Mouse (Mus musculus): ENCODE results near the gene Hba-x. TPM values are rescaled to one million over a fixed set of nuclear protein-coding genes. Genes with fewer than 3 reads are reported as not detected.

Gene Hba-x
- polyA plus RNA-seq, 1 experiment from 2014 or later: 319 TPM

DNA sequence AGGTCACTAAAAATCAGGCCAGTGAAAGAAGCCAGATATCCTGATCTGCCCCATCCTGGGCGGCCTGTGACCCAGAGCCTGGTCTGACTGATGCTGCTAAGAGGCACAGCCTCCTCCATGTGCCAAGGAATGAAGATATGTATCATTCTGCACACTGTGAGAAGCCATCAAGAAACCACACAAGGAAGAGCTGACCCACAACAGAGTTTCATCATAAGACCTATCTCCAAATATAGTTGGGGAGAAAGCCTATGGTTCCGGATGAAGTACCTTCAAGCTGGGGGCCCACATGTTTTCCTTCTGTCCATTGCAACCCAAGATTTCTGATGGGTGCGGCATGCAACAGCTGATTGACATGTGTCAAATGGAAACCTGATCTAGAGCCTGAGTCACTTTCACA lies 39.8 kb downstream of the Hba-x start:
- Histone ChIP-seq H3K9me3 (no peaks in the 10 kb centered on the region), H3K36me3 (no peaks in the 10 kb centered on the region), H3K27ac (replicated peaks) (no peak overlapping the region), H3K27me3 (no peaks in the 10 kb centered on the region), H3K4me2 (no peak overlapping the region), H3K9ac (no peak overlapping the region), H3K4me1 (replicated peaks) (no peaks in the 10 kb centered on the region), H3K4me3 (no peak overlapping the region)
- 89% methylated on average over 3 of the region's 3 CpGs for WGBS
- no peak for ATAC-seq (ENCODE audit: low read depth)

- no peak overlapping the region for H3K4me3 ChIP-seq
- WGBS: 73% methylated on average over 11 of the region's 11 CpGs
- no peaks in the 10 kb centered on the region for H3K9me3 ChIP-seq
- ATAC-seq (ENCODE audit: low read depth): no peak
- H3K36me3 ChIP-seq: no peaks in the 10 kb centered on the region
- no peaks in the 10 kb centered on the region for H3K27me3 ChIP-seq
- H3K9ac ChIP-seq: no peak overlapping the region
- no peak overlapping the region for H3K27ac ChIP-seq (replicated peaks)
- peaks cover 3% of the 10 kb centered on the region for H3K4me1 ChIP-seq (replicated peaks)
- H3K4me2 ChIP-seq: no peak overlapping the region
These were observed 44.5 kb downstream of the Hba-x start for GRCm38 (mm10) chr11:32320507-32321195.

DNA sequence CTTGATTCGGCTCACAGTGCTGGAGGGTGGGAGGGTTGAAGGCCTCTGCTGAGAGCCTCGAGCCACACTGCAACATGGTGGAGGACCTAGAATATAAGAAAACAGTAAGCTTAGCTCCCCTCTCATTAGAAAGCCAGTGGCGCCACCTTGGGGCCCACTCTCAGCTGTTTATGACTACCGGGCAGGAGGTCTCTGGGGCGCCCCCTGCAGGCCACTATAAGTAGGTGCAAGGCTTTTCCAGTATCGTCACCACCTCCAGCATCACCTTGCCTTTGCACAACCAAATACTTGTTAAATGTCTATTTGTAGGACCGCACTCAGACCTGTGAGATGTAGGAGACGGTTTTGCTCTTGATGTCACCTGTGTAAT lies 45.0 kb downstream of the Hba-x start:
- ATAC-seq (ENCODE audit: low read depth): no peak

GRCm38 (mm10) chr11:32324609-32325008 lies 48.4 kb downstream of the Hba-x start:
- Histone ChIP-seq H3K4me1 (replicated peaks) (peaks cover 3% of the 10 kb centered on the region), H3K27ac (replicated peaks) (no peak overlapping the region), H3K4me3 (no peak overlapping the region), H3K36me3 (no peaks in the 10 kb centered on the region), H3K9ac (no peak overlapping the region), H3K9me3 (no peaks in the 10 kb centered on the region), H3K4me2 (peak overlapping the region; percentile 37), H3K27me3 (no peaks in the 10 kb centered on the region)
- 8% methylated on average over 15 of the region's 15 CpGs for WGBS
- ATAC-seq (ENCODE audit: low read depth): peak; percentile 90

More for the DNA sequence above, 45.0 kb downstream of the Hba-x start:
- H3K36me3 ChIP-seq: no peaks in the 10 kb centered on the region
- no peak overlapping the region for H3K9ac ChIP-seq
- no peaks in the 10 kb centered on the region for H3K27me3 ChIP-seq
- WGBS: 43% methylated on average over 8 of the region's 8 CpGs
- no peak overlapping the region for H3K4me2 ChIP-seq
- H3K4me3 ChIP-seq: no peak overlapping the region
- H3K27ac ChIP-seq (replicated peaks): no peak overlapping the region
- H3K9me3 ChIP-seq: no peaks in the 10 kb centered on the region
- peaks cover 3% of the 10 kb centered on the region for H3K4me1 ChIP-seq (replicated peaks)

Other genes starting within 250 kb of the Hba-x start
- not detected in 2 replicates for gene Il9r, start 76.1 kb upstream of the Hba-x start, polyA plus RNA-seq (2015; fragmentation: Nextera tagmentation; extraction: Ambion mirVana)
- gene Snrnp25, start 71.0 kb upstream of the Hba-x start, polyA plus RNA-seq (2015; fragmentation: Nextera tagmentation; extraction: Ambion mirVana): 45.7 and 46.8 TPM in 2 replicates
- gene Rhbdf1, start 54.1 kb upstream of the Hba-x start, polyA plus RNA-seq (2015; fragmentation: Nextera tagmentation; extraction: Ambion mirVana): 28.9 and 30.4 TPM in 2 replicates
- 35.8 and 36.6 TPM in 2 replicates for gene Mpg, start 49.9 kb upstream of the Hba-x start, polyA plus RNA-seq (2015; fragmentation: Nextera tagmentation; extraction: Ambion mirVana)
- gene Nprl3, start 8.7 kb upstream of the Hba-x start, polyA plus RNA-seq (2015; fragmentation: Nextera tagmentation; extraction: Ambion mirVana): 39.8 and 42.8 TPM in 2 replicates
- 2,421 and 2,557 TPM in 2 replicates for gene Hba-a1, start 7.1 kb downstream of the Hba-x start, polyA plus RNA-seq (2015; fragmentation: Nextera tagmentation; extraction: Ambion mirVana)
- gene Hbq1b, start 10.6 kb downstream of the Hba-x start, polyA plus RNA-seq (2015; fragmentation: Nextera tagmentation; extraction: Ambion mirVana): 2.0 and 3.0 TPM in 2 replicates
- gene Hba-a2, start 20.1 kb downstream of the Hba-x start, polyA plus RNA-seq (2015; fragmentation: Nextera tagmentation; extraction: Ambion mirVana): 5,548 and 5,687 TPM in 2 replicates
- 1.4 and 1.8 TPM in 2 replicates for gene Hbq1a, start 23.7 kb downstream of the Hba-x start, polyA plus RNA-seq (2015; fragmentation: Nextera tagmentation; extraction: Ambion mirVana)
- 20.0 and 20.2 TPM in 2 replicates for gene Sh3pxd2b, start 71.4 kb downstream of the Hba-x start, polyA plus RNA-seq (2015; fragmentation: Nextera tagmentation; extraction: Ambion mirVana)
- 46.8 and 54.8 TPM in 2 replicates for gene Ubtd2, start 179.0 kb downstream of the Hba-x start, polyA plus RNA-seq (2015; fragmentation: Nextera tagmentation; extraction: Ambion mirVana)